Mouse (Mus musculus) CH12.LX (cell line): Measurements from ENCODE around the gene Wsb2. TPM values are rescaled to one million over a fixed set of nuclear protein-coding genes. Genes with fewer than 3 reads are reported as not detected.

Source experiments
- DNase-seq: peaks from one replicate; pipeline ENCODE4 v3.0.0-alpha.2; 2013; ENCODE audit errors: extremely low read depth
- H3K27ac ChIP-seq: 2 replicates; pipeline ENCODE4 v1.5.1; 2012; ENCODE audit warnings: low read depth, mild to moderate bottlenecking, control low read depth, moderate library complexity; ENCODE audit not compliant: insufficient read depth
- H3K27me3 ChIP-seq: replicated peaks from 2 replicates; pipeline ENCODE3; 2012; ENCODE audit warnings: inconsistent platforms
- H3K36me3 ChIP-seq, 2 experiments: replicated peaks in 1 of 2; 2 replicates each; pipeline versions ENCODE3 to v1.6.1; 2012; ENCODE audit warnings: inconsistent platforms in 1 of 2, low read length in 1 of 2, mild to moderate bottlenecking in 1 of 2, mixed read lengths in 1 of 2, moderate library complexity in 1 of 2; ENCODE audit not compliant: control insufficient read depth in 1 of 2, insufficient read depth in 1 of 2
- H3K4me1 ChIP-seq, 2 experiments: 2 replicates each; pipeline ENCODE4 v1.6.1; 2012; ENCODE audit warnings: inconsistent platforms in 1 of 2, moderate library complexity in 1 of 2; ENCODE audit not compliant: insufficient read depth in 2 of 2, control insufficient read depth in 1 of 2
- H3K4me2 ChIP-seq: 2 replicates; pipeline ENCODE4 v1.6.1; 2012; ENCODE audit warnings: low read depth, mild to moderate bottlenecking, control low read depth; ENCODE audit not compliant: poor library complexity, insufficient read depth, severe bottlenecking
- H3K4me3 ChIP-seq, 3 experiments: fragments of 150-350 bp in 1 of 3; sonication (generic) in 1 of 3; replicated peaks in 1 of 3; 2 replicates each; pipeline versions ENCODE3 to v1.5.1; 2011 to 2012; ENCODE audit warnings: low read depth in 2 of 3, low read length in 2 of 3, mild to moderate bottlenecking in 2 of 3, moderate library complexity in 2 of 3, control low read depth in 1 of 3, improper control_type of control experiment in 1 of 3, inconsistent platforms in 1 of 3, mixed read lengths in 1 of 3; ENCODE audit not compliant: poor library complexity in 1 of 3
- H3K79me2 ChIP-seq: replicated peaks from 2 replicates; pipeline ENCODE4 v1.6.1; 2012; ENCODE audit warnings: mild to moderate bottlenecking, moderate library complexity; ENCODE audit not compliant: control insufficient read depth, poor library complexity, insufficient read depth, severe bottlenecking; ENCODE audit errors: extremely low read depth
- H3K9ac ChIP-seq: 2 replicates; pipeline ENCODE4 v1.6.1; 2012; ENCODE audit warnings: low read depth, mild to moderate bottlenecking, control low read depth, moderate library complexity; ENCODE audit not compliant: insufficient read depth
- H3K9me3 ChIP-seq: replicated peaks from 2 replicates; pipeline ENCODE3; 2012; ENCODE audit warnings: low read length, inconsistent platforms, mixed read lengths
- BHLHE40 ChIP-seq: IDR thresholded peaks from 2 replicates; pipeline ENCODE4 v1.6.1; 2011; ENCODE audit warnings: mild to moderate bottlenecking, low read depth, low read length, improper control_type of control experiment
- CHD1 ChIP-seq: IDR thresholded peaks from 2 replicates; pipeline ENCODE4 v1.6.1; 2012; ENCODE audit warnings: low read depth, low read length, improper control_type of control experiment, inconsistent platforms
- EP300 ChIP-seq: IDR thresholded peaks from 2 replicates; pipeline ENCODE4 v1.6.1; 2011; ENCODE audit warnings: low read length, improper control_type of control experiment
- GABPA ChIP-seq: IDR thresholded peaks from 2 replicates; pipeline ENCODE4 v1.6.1; 2012; ENCODE audit warnings: low read depth, low read length, improper control_type of control experiment, inconsistent platforms; ENCODE audit not compliant: insufficient replicate concordance
- IRF4 ChIP-seq: IDR thresholded peaks from 2 replicates; pipeline ENCODE4 v1.6.1; 2014; ENCODE audit warnings: low read depth, mild to moderate bottlenecking, inconsistent platforms, low read length, improper control_type of control experiment
- JUND ChIP-seq: conservative IDR thresholded peaks from 2 replicates; pipeline ENCODE4 v1.6.1; 2011; ENCODE audit warnings: low read depth, low read length, improper control_type of control experiment
- KAT2A ChIP-seq: IDR thresholded peaks from 2 replicates; pipeline ENCODE4 v1.6.1; 2012; ENCODE audit warnings: low read length, improper control_type of control experiment, inconsistent platforms; ENCODE audit not compliant: insufficient replicate concordance
- MAFK ChIP-seq: IDR thresholded peaks from 2 replicates; pipeline ENCODE4 v1.6.1; 2011; ENCODE audit warnings: low read length, improper control_type of control experiment; ENCODE audit not compliant: insufficient replicate concordance
- MAX ChIP-seq: IDR thresholded peaks from 2 replicates; pipeline ENCODE4 v1.6.1; 2011; ENCODE audit warnings: low read length, improper control_type of control experiment
- MAZ ChIP-seq: IDR thresholded peaks from 2 replicates; pipeline ENCODE4 v1.6.1; 2012; ENCODE audit warnings: low read depth, mild to moderate bottlenecking, inconsistent platforms, low read length, improper control_type of control experiment, moderate library complexity
- MEF2A ChIP-seq: IDR thresholded peaks from 2 replicates; pipeline ENCODE4 v1.6.1; 2014; ENCODE audit warnings: low read depth, mild to moderate bottlenecking, inconsistent platforms, low read length, improper control_type of control experiment, borderline replicate concordance
- MYC ChIP-seq: IDR thresholded peaks from 2 replicates; pipeline ENCODE4 v1.6.1; 2011; ENCODE audit warnings: low read depth, mild to moderate bottlenecking, improper control_type of control experiment, low read length
- NRF1 ChIP-seq: IDR thresholded peaks from 2 replicates; pipeline ENCODE4 v1.6.1; 2014; ENCODE audit warnings: low read depth, mild to moderate bottlenecking, inconsistent platforms, low read length, improper control_type of control experiment, moderate library complexity
- PAX5 ChIP-seq: IDR thresholded peaks from 2 replicates; pipeline ENCODE4 v1.6.1; 2012; ENCODE audit warnings: low read length, inconsistent platforms, mixed read lengths
- POLR2A ChIP-seq: IDR thresholded peaks from 2 replicates; pipeline ENCODE4 v1.6.1; 2011; ENCODE audit warnings: low read depth, mild to moderate bottlenecking, improper control_type of control experiment, low read length
- POLR2AphosphoS2 ChIP-seq: IDR thresholded peaks from 2 replicates; pipeline ENCODE4 v1.6.1; 2011; ENCODE audit warnings: low read depth, low read length, improper control_type of control experiment
- RAD21 ChIP-seq: IDR thresholded peaks from 2 replicates; pipeline ENCODE4 v1.6.1; 2011; ENCODE audit warnings: low read depth, mild to moderate bottlenecking, low read length, improper control_type of control experiment, moderate library complexity
- SIN3A ChIP-seq: IDR thresholded peaks from 2 replicates; pipeline ENCODE4 v1.6.1; 2012; ENCODE audit warnings: low read length, improper control_type of control experiment, inconsistent platforms
- SMC3 ChIP-seq: IDR thresholded peaks from 2 replicates; pipeline ENCODE4 v1.6.1; 2011; ENCODE audit warnings: low read depth, low read length, improper control_type of control experiment
- TBP ChIP-seq: conservative IDR thresholded peaks from 2 replicates; pipeline ENCODE4 v1.6.1; 2011; ENCODE audit warnings: low read depth, low read length, improper control_type of control experiment
- TCF12 ChIP-seq: IDR thresholded peaks from 2 replicates; pipeline ENCODE4 v1.6.1; 2014; ENCODE audit warnings: low read depth, mild to moderate bottlenecking, inconsistent platforms, low read length, improper control_type of control experiment
- UBTF ChIP-seq: IDR thresholded peaks from 2 replicates; pipeline ENCODE4 v1.6.1; 2012; ENCODE audit warnings: low read depth, mild to moderate bottlenecking, inconsistent platforms, low read length, improper control_type of control experiment, moderate library complexity
- USF1 ChIP-seq: IDR thresholded peaks from 2 replicates; pipeline ENCODE4 v1.6.1; 2014; ENCODE audit warnings: low read depth, mild to moderate bottlenecking, inconsistent platforms, low read length, improper control_type of control experiment
- USF2 ChIP-seq: conservative IDR thresholded peaks from 2 replicates; pipeline ENCODE4 v1.6.1; 2011; ENCODE audit warnings: low read depth, low read length, improper control_type of control experiment
- ZMIZ1 ChIP-seq: IDR thresholded peaks from 2 replicates; pipeline ENCODE4 v1.6.1; 2012; ENCODE audit warnings: low read depth, mild to moderate bottlenecking, inconsistent platforms, low read length, improper control_type of control experiment
- ZNF384 ChIP-seq: IDR thresholded peaks from 2 replicates; pipeline ENCODE4 v1.6.1; 2012; ENCODE audit warnings: low read depth, low read length, improper control_type of control experiment, inconsistent platforms
- dilution Hi-C: fragments of 300-500 bp; cut with MboI; formaldehyde crosslinking; loops from 2 replicates; pipeline ENCODE4 v1.14.3; 2020; ENCODE audit warnings: low sequenced_read_pairs; ENCODE audit not compliant: extremely low pct_unique_long_range_greater_than_20kb, extremely low pct_ligation_motif_present
- in situ Hi-C: fragments of 300-500 bp; cut with MboI; formaldehyde crosslinking; loops from 3 replicates; pipeline ENCODE4 v1.14.3; 2019; ENCODE audit warnings: low sequenced_read_pairs, low pct_ligation_motif_present, low pct_unique_long_range_greater_than_20kb, mixed read lengths
- polyA plus RNA-seq: library from polyadenylated mRNA; unstranded; fragments of >175 nt; gene quantifications from 2 replicates; pipeline ENCODE4 v1.2.1, GENCODE M21; 2012; ENCODE audit warnings: low read depth; ENCODE audit not compliant: insufficient read length
- total RNA-seq, 2 experiments: library from RNA; depleted of rRNA; stranded (reverse); fragments of 300-350 nt in 1 of 2; fragments of >200 nt in 1 of 2; gene quantifications; 2 replicates each; pipeline ENCODE4 v1.2.3; 2012 to 2014

The Wsb2 gene
- total and polyA plus RNA-seq, 3 experiments = 36.1 to 44.2 (median 41.7) TPM

GRCm38 (mm10) chr5:117361590-117361989, 4.5 kb downstream of the Wsb2 start:
- H3K36me3 ChIP-seq = peaks cover 31 to 43% of the 10 kb centered on the region in 2 experiments
- H3K4me2 ChIP-seq = no peak overlapping the region
- TF ChIP-seq MAFK (no peak), POLR2A (no peak), USF1 (no peak), TCF12 (no peak), KAT2A (no peak), NRF1 (no peak), ZMIZ1 (no peak), UBTF (no peak), EP300 (no peak), PAX5 (no peak), MEF2A (no peak)
- no peaks in the 10 kb centered on the region for H3K27me3 ChIP-seq
- H3K79me2 ChIP-seq = peaks cover 16% of the 10 kb centered on the region
- no peak overlapping the region for H3K27ac ChIP-seq
- no peak overlapping the region for H3K9ac ChIP-seq
- peaks cover 10 to 55% of the 10 kb centered on the region in 2 experiments for H3K4me1 ChIP-seq
- DNase-seq = no peak
- dilution Hi-C loops (no loop called here), in situ Hi-C loops (no loop called here)
- H3K4me3 ChIP-seq = no peak overlapping the region
- H3K9me3 ChIP-seq = no peaks in the 10 kb centered on the region

DNA sequence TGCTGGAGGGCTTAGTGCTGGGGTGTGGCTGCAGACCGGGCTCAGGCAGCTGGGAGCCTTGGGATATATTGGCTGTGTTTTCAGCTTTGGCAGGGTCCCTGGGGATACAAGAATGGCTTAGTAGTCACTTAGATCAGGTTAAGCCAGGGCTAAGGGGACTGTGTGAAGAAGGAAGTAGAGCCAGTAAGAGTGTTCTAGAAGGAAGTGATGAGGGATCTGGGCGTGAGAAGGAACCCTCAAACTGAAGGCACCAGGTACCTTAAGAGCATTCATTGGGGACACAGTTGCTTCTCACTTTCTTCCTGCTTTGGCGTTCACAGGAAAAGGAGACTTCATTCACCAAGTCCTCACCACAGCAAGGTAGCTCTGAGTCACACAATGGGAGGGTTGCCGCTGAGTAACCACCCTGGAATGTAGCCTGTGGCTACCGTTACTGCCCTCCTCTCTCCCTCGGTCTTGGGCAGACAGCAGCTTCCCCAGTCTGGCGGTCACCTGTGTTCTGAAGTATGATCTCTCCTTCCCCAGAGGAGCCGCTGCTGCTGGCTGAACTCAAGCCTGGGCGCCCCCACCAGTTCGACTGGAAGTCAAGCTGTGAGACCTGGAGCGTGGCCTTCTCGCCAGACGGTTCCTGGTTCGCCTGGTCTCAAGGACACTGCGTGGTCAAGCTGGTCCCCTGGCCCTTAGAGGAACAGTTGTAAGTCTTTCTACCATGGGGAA, 6.1 kb downstream of the Wsb2 start:
- dilution Hi-C loops = no loop called here
- peaks cover 38 to 55% of the 10 kb centered on the region in 2 experiments for H3K36me3 ChIP-seq
- no peak overlapping the region for H3K4me3 ChIP-seq
- peaks cover 7% of the 10 kb centered on the region for H3K79me2 ChIP-seq
- H3K27ac ChIP-seq = no peak overlapping the region
- H3K4me2 ChIP-seq = no peak overlapping the region
- no peak for DNase-seq
- H3K27me3 ChIP-seq = no peaks in the 10 kb centered on the region
- no peak for TF ChIP-seq MAZ
- TF ChIP-seq, all 38 proteins: peak for 0
- Histone ChIP-seq H3K9me3 (no peaks in the 10 kb centered on the region), H3K4me1 (peaks cover 10 to 54% of the 10 kb centered on the region in 2 experiments), H3K9ac (no peak overlapping the region)
- in situ Hi-C loops = no loop called here

DNA sequence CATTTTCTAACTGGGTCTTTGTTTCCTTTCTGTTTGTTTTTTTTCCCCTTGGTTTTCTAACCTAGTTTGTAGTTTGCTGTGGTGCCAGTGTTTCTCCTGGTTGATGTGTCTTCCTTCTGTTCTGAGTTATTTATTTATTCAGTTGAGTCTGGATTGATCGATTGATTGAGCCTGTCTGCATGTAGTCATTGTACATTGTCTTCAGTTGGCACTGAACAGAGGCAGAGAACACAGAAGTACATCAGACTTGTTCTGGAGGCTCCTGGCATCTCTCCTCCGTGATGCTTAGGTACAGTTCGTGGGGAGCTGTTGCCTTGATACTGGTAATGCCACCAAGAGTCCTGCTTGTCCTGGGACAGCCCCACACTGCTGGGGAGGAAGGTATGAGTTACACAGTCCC, 7.7 kb downstream of the Wsb2 start:
- H3K36me3 ChIP-seq = peaks cover 54 to 69% of the 10 kb centered on the region in 2 experiments

More for the DNA sequence above, 7.7 kb downstream of the Wsb2 start:
- peaks cover 7% of the 10 kb centered on the region for H3K79me2 ChIP-seq
- DNase-seq = no peak
- in situ Hi-C loops (no loop called here), dilution Hi-C loops (no loop called here)
- no peak overlapping the region for H3K4me2 ChIP-seq
- H3K9me3 ChIP-seq = no peaks in the 10 kb centered on the region
- no peaks in the 10 kb centered on the region for H3K27me3 ChIP-seq
- H3K27ac ChIP-seq = no peak overlapping the region
- TF ChIP-seq USF2 = no peak
- no peak for TF ChIP-seq ZNF384
- TF ChIP-seq MAFK = no peak
- no peak for TF ChIP-seq SIN3A
- TF ChIP-seq KAT2A = no peak
- no peak for TF ChIP-seq MYC
- no peak for TF ChIP-seq IRF4
- TF ChIP-seq PAX5 = no peak
- no peak for TF ChIP-seq CHD1
- TF ChIP-seq GABPA = no peak
- TF ChIP-seq EP300 = no peak
- no peak for TF ChIP-seq TBP
- TF ChIP-seq SMC3 = no peak
- no peak for TF ChIP-seq RAD21
- TF ChIP-seq POLR2A = no peak
- no peak for TF ChIP-seq JUND
- TF ChIP-seq BHLHE40 = no peak
- no peak for TF ChIP-seq MAX
- TF ChIP-seq MAZ = no peak
- no peak for TF ChIP-seq POLR2AphosphoS2
- no peak overlapping the region for H3K4me3 ChIP-seq
- H3K9ac ChIP-seq = no peak overlapping the region
- H3K4me1 ChIP-seq = peaks cover 10 to 44% of the 10 kb centered on the region in 2 experiments
